Mouse (Mus musculus) heart, adult 2 months (tissue): ENCODE results near the gene Prmt7. TPM values are rescaled to one million over a fixed set of nuclear protein-coding genes. Genes with fewer than 3 reads are reported as not detected.
"Not testable (repeated sequence)": the region's sequence is repeated elsewhere in the genome, so short reads cannot be mapped to it uniquely, and the experiment has no call there.

Experiments used
- DNase-seq, 2 experiments: peaks; one replicate each; pipeline ENCODE4 v3.0.0; 2021
- H3K27ac ChIP-seq: fragments of 200-600 bp; 2 replicates; pipeline ENCODE4 v1.8.1; 2022
- H3K27me3 ChIP-seq: fragments of 200-500 bp; 2 replicates; pipeline ENCODE4 v1.6.1; 2012; ENCODE audit warnings: mild to moderate bottlenecking, low read length, inconsistent platforms, mixed read lengths; ENCODE audit not compliant: control insufficient read depth, insufficient read depth
- H3K36me3 ChIP-seq: fragments of 200-500 bp; 2 replicates; pipeline ENCODE4 v1.6.1; 2012; ENCODE audit warnings: low read length, inconsistent platforms; ENCODE audit not compliant: control insufficient read depth, insufficient read depth
- H3K4me1 ChIP-seq: fragments of 200-500 bp; 2 replicates; pipeline ENCODE4 v1.6.1; 2011; ENCODE audit warnings: low read length; ENCODE audit not compliant: control insufficient read depth, insufficient read depth
- H3K4me3 ChIP-seq: fragments of 200-600 bp; 2 replicates; pipeline ENCODE4 v1.8.1; 2022
- H3K79me2 ChIP-seq: fragments of 200-500 bp; replicated peaks from 2 replicates; pipeline ENCODE4 v1.6.1; 2012; ENCODE audit warnings: mild to moderate bottlenecking, inconsistent platforms, low read length, moderate library complexity, mixed read lengths; ENCODE audit not compliant: control insufficient read depth, insufficient read depth
- H3K9ac ChIP-seq: fragments of 200-500 bp; 2 replicates; pipeline ENCODE4 v1.6.1; 2012; ENCODE audit warnings: low read depth, mild to moderate bottlenecking, control low read depth, inconsistent platforms, low read length, mixed read lengths
- CTCF ChIP-seq: fragments of 200-600 bp; IDR thresholded peaks from 2 replicates; pipeline ENCODE4 v1.8.1; 2022; ENCODE audit warnings: antibody characterized with exemption, mild to moderate bottlenecking, moderate library complexity
- EP300 ChIP-seq: fragments of 200-500 bp; IDR thresholded peaks from 2 replicates; pipeline ENCODE4 v1.6.1; 2011; ENCODE audit warnings: low read depth, low read length, control low read depth; ENCODE audit not compliant: insufficient read depth
- POLR2A ChIP-seq: fragments of 200-500 bp; IDR thresholded peaks from 2 replicates; pipeline ENCODE4 v1.6.1; 2011; ENCODE audit warnings: mild to moderate bottlenecking, low read depth, low read length, control low read depth; ENCODE audit not compliant: insufficient read depth
- WGBS: fragments of 180-500 bp; shearing (Covaris S2); methylation state at CpG from one replicate; pipeline ENCODE4 v1.1.7; 2018; 5-methylcytosine and 5-hydroxymethylcytosine counted together
- intact Hi-C: fragments of 180-260 bp; cut with DNase I; formaldehyde crosslinking; loops from one replicate; pipeline ENCODE4 v1.15.1; 2025
- polyA plus RNA-seq: library from polyadenylated mRNA; depleted of rRNA; stranded (reverse); fragments of >200 nt; gene quantifications from 2 replicates; pipeline ENCODE4 v1.2.3, GENCODE M21; 2012
- total RNA-seq, 2 experiments: library from RNA; stranded (reverse); gene quantifications; 2 replicates each; pipeline ENCODE4 v1.2.3; 2021

Gene Prmt7
- total and polyA plus RNA-seq, 3 experiments: 21.7 to 26.3 (median 22.9) TPM

GRCm38 (mm10) chr8:106186394-106186793 is 24.3 kb upstream of the Prmt7 start:
- WGBS: 90% methylated on average over 3 of the region's 3 CpGs
- Histone ChIP-seq H3K4me3 (no peak overlapping the region), H3K79me2 (no peaks in the 10 kb centered on the region), H3K4me1 (peaks cover 4% of the 10 kb centered on the region), H3K27me3 (no peaks in the 10 kb centered on the region), H3K9ac (no peak overlapping the region), H3K27ac (no peak overlapping the region), H3K36me3 (no peaks in the 10 kb centered on the region)
- intact Hi-C loops: no loop called here
- TF ChIP-seq EP300: no peak
- no peak for TF ChIP-seq POLR2A
- TF ChIP-seq CTCF: no peak
- DNase-seq: no peak

DNA sequence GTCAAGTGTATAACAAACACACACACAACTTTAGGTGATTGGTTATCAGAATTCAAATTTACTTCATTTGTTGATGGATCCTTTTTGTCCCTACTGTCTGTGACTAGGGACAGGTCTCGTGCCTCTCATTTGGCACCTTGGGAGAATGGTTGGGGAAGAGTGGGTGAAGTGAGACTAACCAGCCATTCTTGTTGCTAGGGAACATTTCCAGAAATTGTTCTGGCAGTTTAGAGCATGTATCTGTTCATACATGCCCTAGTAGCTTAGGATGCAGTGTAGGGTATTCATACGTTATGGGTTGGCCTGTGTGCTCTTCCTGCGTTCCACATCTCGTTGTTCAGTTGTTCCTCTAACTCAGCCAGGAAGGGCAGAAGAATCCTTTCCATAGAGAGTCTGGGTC is 21.6 kb upstream of the Prmt7 start:
- Histone ChIP-seq H3K4me1 (peaks cover 4% of the 10 kb centered on the region), H3K36me3 (no peaks in the 10 kb centered on the region), H3K27ac (no peak overlapping the region), H3K27me3 (no peaks in the 10 kb centered on the region), H3K79me2 (no peaks in the 10 kb centered on the region), H3K9ac (no peak overlapping the region), H3K4me3 (no peak overlapping the region)
- intact Hi-C loops: no loop called here
- 89% methylated on average over 4 of the region's 4 CpGs for WGBS
- TF ChIP-seq EP300 (no peak), POLR2A (no peak), CTCF (no peak)
- DNase-seq: no peak

- H3K4me1 ChIP-seq: no peaks in the 10 kb centered on the region
- no peak overlapping the region for H3K9ac ChIP-seq
- 63% methylated on average over 5 of the region's 5 CpGs for WGBS
- intact Hi-C loops: no loop called here
- DNase-seq: peak in 1 of 2 experiments; percentile 16
- no peak overlapping the region for H3K27ac ChIP-seq
- H3K27me3 ChIP-seq: no peaks in the 10 kb centered on the region
- no peaks in the 10 kb centered on the region for H3K36me3 ChIP-seq
- no peaks in the 10 kb centered on the region for H3K79me2 ChIP-seq
- TF ChIP-seq CTCF: no peak
- TF ChIP-seq POLR2A: no peak
- no peak for TF ChIP-seq EP300
- H3K4me3 ChIP-seq: no peak overlapping the region
Measured at GRCm38 (mm10) chr8:106191639-106192038, 19.1 kb upstream of the Prmt7 start.

GRCm38 (mm10) chr8:106193162-106193561 is 17.6 kb upstream of the Prmt7 start:
- no peak overlapping the region for H3K9ac ChIP-seq
- intact Hi-C loops: no loop called here
- no peak overlapping the region for H3K27ac ChIP-seq
- no peaks in the 10 kb centered on the region for H3K27me3 ChIP-seq
- H3K4me1 ChIP-seq: no peaks in the 10 kb centered on the region
- 46% methylated on average over 6 of the region's 6 CpGs for WGBS
- H3K4me3 ChIP-seq: no peak overlapping the region
- TF ChIP-seq EP300: no peak
- no peak for TF ChIP-seq POLR2A
- no peak for TF ChIP-seq CTCF
- no peaks in the 10 kb centered on the region for H3K79me2 ChIP-seq
- DNase-seq: no peak
- no peaks in the 10 kb centered on the region for H3K36me3 ChIP-seq

DNA sequence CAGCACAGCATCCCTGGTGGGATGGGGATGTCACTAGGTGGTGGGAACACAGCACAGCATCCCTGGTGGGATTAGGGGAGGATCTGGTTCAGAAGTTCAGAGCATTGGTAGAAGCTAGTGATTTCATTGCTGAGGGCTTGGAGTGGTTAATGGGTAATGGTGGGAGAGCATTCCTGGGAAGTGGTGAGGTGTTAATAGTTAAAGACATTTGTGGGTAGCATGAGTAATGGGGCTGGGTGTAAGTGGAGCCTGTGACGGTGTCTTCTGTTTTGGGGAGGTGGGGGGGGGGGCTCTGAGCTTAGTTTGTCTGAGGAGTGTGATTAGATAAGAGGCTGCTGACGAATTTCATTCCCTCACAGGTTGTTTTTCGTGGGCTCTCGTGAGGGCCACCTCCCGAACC is 16.7 kb upstream of the Prmt7 start:
- no peaks in the 10 kb centered on the region for H3K36me3 ChIP-seq
- intact Hi-C loops: no loop called here
- 88% methylated on average over 5 of the region's 5 CpGs for WGBS

GRCm38 (mm10) chr8:106198741-106199140 is 12.0 kb upstream of the Prmt7 start:
- Histone ChIP-seq H3K4me1 (no peaks in the 10 kb centered on the region), H3K27ac (no peak overlapping the region), H3K36me3 (no peaks in the 10 kb centered on the region; the same call in none of the 2 replicates), H3K79me2 (no peaks in the 10 kb centered on the region), H3K27me3 (no peaks in the 10 kb centered on the region), H3K4me3 (no peak overlapping the region), H3K9ac (no peak overlapping the region)
- WGBS: 0% methylated on average over 1 of the region's 1 CpGs
- DNase-seq: peak in 1 of 2 experiments; percentile 28
- intact Hi-C loops: loop anchor here (1.0 to 2.0 kb wide), 2 partner anchors 34 to 58 kb away; no protein-coding TSS in a partner anchor
- TF ChIP-seq POLR2A (no peak), CTCF (peak; percentile 82)

More for the DNA sequence above, 16.7 kb upstream of the Prmt7 start:
- Histone ChIP-seq H3K4me1 (no peaks in the 10 kb centered on the region), H3K27me3 (no peaks in the 10 kb centered on the region), H3K4me3 (no peak overlapping the region), H3K27ac (no peak overlapping the region), H3K79me2 (no peaks in the 10 kb centered on the region), H3K9ac (no peak overlapping the region)
- no peak for DNase-seq
- TF ChIP-seq POLR2A (no peak), CTCF (no peak), EP300 (no peak)

DNA sequence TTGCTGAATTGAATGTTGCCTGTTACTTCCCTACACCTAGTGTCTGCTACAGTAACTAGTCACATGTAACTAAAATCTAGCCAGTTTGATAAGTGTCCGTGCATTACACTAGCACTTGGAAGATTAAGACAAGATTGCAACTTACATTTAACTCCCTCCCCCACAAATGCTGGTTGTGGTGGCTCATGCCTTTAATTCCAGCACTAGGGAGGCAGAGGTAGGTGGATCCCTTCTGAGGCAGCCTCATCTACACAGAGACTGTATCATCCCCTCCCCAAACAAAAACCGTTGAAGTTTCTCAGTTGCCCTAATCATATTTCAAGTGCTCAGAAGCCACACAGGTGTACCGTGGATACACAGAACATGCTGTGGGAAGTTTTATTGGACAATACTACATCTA is 11.1 kb upstream of the Prmt7 start:
- not testable (repeated sequence) for H3K36me3 ChIP-seq, H3K4me1 ChIP-seq, H3K27ac ChIP-seq, DNase-seq, H3K79me2 ChIP-seq, H3K27me3 ChIP-seq, H3K9ac ChIP-seq, H3K4me3 ChIP-seq
- WGBS: 81% methylated on average over 3 of the region's 3 CpGs
- intact Hi-C loops: loop anchor here (2.0 kb wide), 1 partner anchor 35 kb away; no protein-coding TSS in a partner anchor
